Mouse (Mus musculus) forebrain, embryonic 15.5 days (tissue): ENCODE results near the gene Cspg4. TPM values are rescaled to one million over a fixed set of nuclear protein-coding genes. Genes with fewer than 3 reads are reported as not detected.
A peak's percentile ranks its signal among the peaks of the same experiment; 100 is the strongest.

ENCODE experiments used
- ATAC-seq: fragments of 200-750 bp; cut with Nextera tagmentation; replicated peaks from 2 replicates; pipeline ENCODE4 v1.8.0; 2017; ENCODE audit warnings: mild to moderate bottlenecking, moderate TSS enrichment, moderate library complexity
- H3K27ac ChIP-seq: fragments of 300-500 bp; sonication (generic); replicated peaks from 2 replicates; pipeline ENCODE4 v1.5.1; 2015; ENCODE audit warnings: mild to moderate bottlenecking, inconsistent platforms
- H3K27me3 ChIP-seq: fragments of 300-500 bp; sonication (generic); 2 replicates; pipeline ENCODE4 v1.6.1; 2015; ENCODE audit warnings: inconsistent platforms
- H3K36me3 ChIP-seq: fragments of 300-500 bp; sonication (generic); 2 replicates; pipeline ENCODE4 v1.6.1; 2015; ENCODE audit warnings: mild to moderate bottlenecking, inconsistent platforms
- H3K4me1 ChIP-seq: fragments of 300-500 bp; sonication (generic); 2 replicates; pipeline ENCODE4 v1.6.1; 2015; ENCODE audit warnings: inconsistent platforms
- H3K4me2 ChIP-seq: fragments of 300-500 bp; sonication (generic); replicated peaks from 2 replicates; pipeline ENCODE4 v1.6.1; 2015; ENCODE audit warnings: mild to moderate bottlenecking, inconsistent platforms
- H3K4me3 ChIP-seq: fragments of 300-500 bp; sonication (generic); 2 replicates; pipeline ENCODE4 v1.5.1; 2015; ENCODE audit warnings: mild to moderate bottlenecking, inconsistent platforms
- H3K9ac ChIP-seq: fragments of 300-500 bp; sonication (generic); replicated peaks from 2 replicates; pipeline ENCODE4 v1.6.1; 2015; ENCODE audit warnings: mild to moderate bottlenecking, inconsistent platforms
- H3K9me3 ChIP-seq: fragments of 300-500 bp; sonication (generic); 2 replicates; pipeline ENCODE4 v1.6.1; 2016; ENCODE audit warnings: inconsistent platforms
- WGBS: fragments of 180-500 bp; shearing (Covaris S2); methylation state at CpG from one replicate; pipeline ENCODE4 v1.1.7; 2015; ENCODE audit warnings: mixed read lengths; 5-methylcytosine and 5-hydroxymethylcytosine counted together
- polyA plus RNA-seq: library from polyadenylated mRNA; unstranded; fragments of >200 nt; fragmentation: Nextera tagmentation; extraction: Ambion mirVana; gene quantifications from 2 replicates; pipeline ENCODE4 v1.2.1, GENCODE M21; 2015

Gene Cspg4
- polyA plus RNA-seq, 1 experiment from 2014 or later = 5.1 TPM

GRCm38 (mm10) chr9:56917131-56917530, 52.3 kb downstream of the Cspg4 start:
- WGBS = 78% methylated on average over 2 of the region's 2 CpGs
- H3K4me1 ChIP-seq = no peaks in the 10 kb centered on the region
- ATAC-seq = no peak
- no peaks in the 10 kb centered on the region for H3K9me3 ChIP-seq
- H3K4me2 ChIP-seq = no peak overlapping the region
- H3K27ac ChIP-seq = no peak overlapping the region
- no peak overlapping the region for H3K9ac ChIP-seq
- no peak overlapping the region for H3K4me3 ChIP-seq
- no peaks in the 10 kb centered on the region for H3K27me3 ChIP-seq
- no peaks in the 10 kb centered on the region for H3K36me3 ChIP-seq

DNA sequence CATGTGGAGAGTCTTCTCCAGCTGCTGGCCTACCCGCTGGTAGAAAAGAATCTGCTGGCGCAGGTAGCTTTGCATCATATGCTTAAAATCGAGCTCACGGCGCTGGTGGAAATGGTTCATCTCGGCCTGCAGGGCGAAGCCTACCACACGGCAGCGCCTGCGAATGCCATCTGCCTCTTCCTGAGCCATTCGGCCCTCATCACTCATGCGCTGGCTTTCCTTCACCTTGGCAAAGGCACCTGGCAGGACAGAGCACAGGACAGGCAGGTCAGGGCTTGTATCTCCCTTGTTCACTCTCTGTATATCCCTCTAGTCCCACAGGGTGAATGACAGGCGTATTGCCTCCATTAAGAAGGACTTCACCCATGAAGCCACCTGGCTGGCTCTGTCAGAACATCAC, 53.6 kb downstream of the Cspg4 start:
- peaks cover 3% of the 10 kb centered on the region; the same call in 1 of the 2 replicates for H3K4me1 ChIP-seq
- no peak overlapping the region for H3K4me2 ChIP-seq
- ATAC-seq = no peak
- H3K27ac ChIP-seq = no peak overlapping the region
- H3K36me3 ChIP-seq = 0 out of 2 replicates have a peak, but pooled peaks cover 2% of the 10 kb centered on the region
- H3K27me3 ChIP-seq = no peaks in the 10 kb centered on the region
- 97% methylated on average over 13 of the region's 13 CpGs for WGBS
- no peak overlapping the region for H3K4me3 ChIP-seq
- H3K9ac ChIP-seq = no peak overlapping the region
- H3K9me3 ChIP-seq = no peaks in the 10 kb centered on the region

DNA sequence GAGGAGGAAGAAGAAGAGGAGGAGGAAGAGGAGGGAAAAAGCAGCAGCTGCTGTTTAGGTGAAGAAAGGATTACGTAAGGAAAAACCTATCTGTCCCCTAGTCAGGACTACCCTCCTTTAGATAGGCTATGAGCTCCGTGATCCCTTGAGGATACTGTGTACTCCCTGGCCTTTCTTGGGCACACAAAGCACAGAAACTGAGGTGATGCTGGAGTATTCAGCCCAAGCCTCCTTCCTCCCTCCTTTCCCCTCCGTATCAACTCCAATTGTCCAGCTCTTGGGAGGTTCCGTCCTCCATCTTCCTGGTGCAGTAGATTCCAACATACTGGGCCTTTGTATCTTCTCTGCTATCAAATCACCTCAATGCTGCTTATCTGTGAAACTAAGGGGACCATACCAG, 57.9 kb downstream of the Cspg4 start:
- Histone ChIP-seq H3K9ac (no peak overlapping the region), H3K27ac (no peak overlapping the region), H3K36me3 (0 out of 2 replicates have a peak, but pooled peaks cover 2% of the 10 kb centered on the region), H3K4me3 (no peak overlapping the region), H3K9me3 (no peaks in the 10 kb centered on the region), H3K4me2 (no peak overlapping the region), H3K4me1 (peaks cover 31% of the 10 kb centered on the region), H3K27me3 (no peaks in the 10 kb centered on the region)
- WGBS = 87% methylated on average over 4 of the region's 4 CpGs
- no peak for ATAC-seq

DNA sequence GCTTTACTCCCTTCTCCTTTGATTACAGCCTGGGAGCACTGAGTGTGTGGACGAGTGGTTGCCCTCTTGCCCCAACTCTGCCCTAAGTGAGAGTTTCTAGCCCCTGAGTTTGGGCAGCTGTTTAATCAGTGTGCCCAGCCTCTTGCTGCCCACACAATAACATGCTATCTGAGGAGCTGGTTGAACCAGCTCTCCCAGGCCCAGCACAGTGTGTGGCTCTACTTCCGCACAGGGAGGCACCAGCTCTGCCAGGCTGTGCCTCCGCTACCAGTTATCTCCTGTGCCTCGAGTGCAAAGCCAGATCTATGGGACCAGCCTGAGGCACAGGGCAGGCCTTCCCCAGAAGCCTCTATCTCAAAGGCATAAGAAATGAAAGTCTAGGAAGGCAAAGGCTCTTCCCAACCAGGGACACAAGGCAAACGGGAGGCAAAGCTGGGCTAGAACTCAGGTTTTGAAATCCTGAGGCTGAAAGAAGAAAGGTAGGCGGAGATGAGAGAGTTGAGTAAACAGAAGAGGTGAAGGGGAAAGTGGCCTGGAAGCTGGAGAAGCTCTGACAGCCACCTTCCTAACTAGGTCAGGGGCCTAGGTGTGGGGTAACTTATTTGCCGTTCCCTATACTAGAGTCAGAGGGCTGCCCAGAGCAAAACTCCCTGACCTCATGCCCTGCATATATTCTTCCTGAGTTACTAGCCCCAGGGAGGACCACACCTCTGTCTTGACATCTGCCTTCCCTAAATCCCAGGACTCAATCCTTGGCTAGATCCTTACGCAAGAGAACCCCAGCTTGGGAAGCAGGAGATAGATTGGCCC, 59.2 kb downstream of the Cspg4 start:
- no peak overlapping the region for H3K4me3 ChIP-seq
- peaks cover 38% of the 10 kb centered on the region for H3K4me1 ChIP-seq
- no peak overlapping the region for H3K27ac ChIP-seq
- no peak for ATAC-seq
- 77% methylated on average over 8 of the region's 8 CpGs for WGBS
- 0 out of 2 replicates have a peak, but pooled peaks cover 2% of the 10 kb centered on the region for H3K36me3 ChIP-seq
- peak overlapping the region; percentile 22 for H3K4me2 ChIP-seq
- H3K9ac ChIP-seq = 0 out of 2 replicates have a peak overlapping the region, but pooled peaks have one; percentile 5
- no peaks in the 10 kb centered on the region for H3K9me3 ChIP-seq
- H3K27me3 ChIP-seq = no peaks in the 10 kb centered on the region

DNA sequence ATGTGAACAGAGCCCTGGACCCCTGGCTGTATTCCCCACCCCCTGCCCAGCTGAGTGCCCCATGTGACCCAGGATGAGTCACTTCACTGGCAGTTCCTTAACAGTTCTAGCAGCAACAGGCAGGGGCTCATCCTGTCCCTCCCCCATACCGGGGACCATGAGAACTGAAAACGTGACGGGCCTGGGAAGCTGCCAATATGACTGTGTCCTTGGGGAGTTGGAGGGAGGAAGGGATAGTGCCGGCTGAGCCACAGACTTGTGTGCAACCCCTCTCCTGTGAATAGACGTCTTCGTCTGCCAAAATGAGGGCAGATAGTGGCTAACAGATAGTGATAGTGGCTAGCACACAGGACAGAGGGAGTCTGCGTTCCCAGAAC, 59.8 kb downstream of the Cspg4 start:
- H3K9me3 ChIP-seq = no peaks in the 10 kb centered on the region
- H3K36me3 ChIP-seq = 0 out of 2 replicates have a peak, but pooled peaks cover 2% of the 10 kb centered on the region
- H3K27me3 ChIP-seq = no peaks in the 10 kb centered on the region
- H3K4me1 ChIP-seq = peaks cover 38% of the 10 kb centered on the region
- no peak overlapping the region for H3K9ac ChIP-seq
- no peak for ATAC-seq
- H3K4me3 ChIP-seq = no peak overlapping the region
- WGBS = 35% methylated on average over 7 of the region's 7 CpGs
- no peak overlapping the region for H3K27ac ChIP-seq
- peak overlapping the region; percentile 22 for H3K4me2 ChIP-seq

DNA sequence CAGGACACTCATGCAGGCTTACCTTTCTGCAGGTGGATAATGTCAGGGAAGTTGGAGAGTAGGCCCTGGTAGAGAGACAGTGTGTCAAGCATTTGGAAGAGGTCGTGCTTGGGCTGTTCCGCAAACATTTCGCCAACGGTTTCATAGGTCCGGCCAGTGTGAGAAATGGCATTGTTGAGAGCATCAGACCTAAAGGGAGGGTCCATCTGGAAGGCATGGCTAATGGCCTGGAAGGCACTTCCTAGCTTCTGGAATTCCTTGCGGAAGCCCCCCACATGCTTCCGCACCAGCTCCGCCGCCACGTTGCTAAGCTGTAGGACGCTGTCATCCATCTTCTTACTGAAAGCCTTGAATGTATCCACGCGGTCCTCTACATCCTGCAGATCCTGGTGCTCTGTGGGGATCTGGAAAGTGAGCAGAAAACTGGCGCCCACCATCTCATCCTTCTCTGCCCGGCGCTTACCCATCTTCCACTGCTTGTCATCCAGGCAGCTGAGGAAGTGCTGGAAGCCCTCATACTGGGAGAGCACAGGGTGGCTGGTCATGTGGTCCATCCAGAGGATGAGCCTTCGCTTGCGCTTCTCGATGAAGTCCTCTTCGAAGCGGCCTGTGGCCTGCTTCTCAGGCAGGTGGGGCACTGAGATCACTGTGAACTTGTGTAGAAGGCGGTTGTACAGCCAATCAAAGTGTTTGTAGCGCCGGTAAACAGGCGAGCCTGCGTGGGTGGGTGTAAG, 60.6 kb downstream of the Cspg4 start:
- peaks cover 38% of the 10 kb centered on the region for H3K4me1 ChIP-seq
- 90% methylated on average over 26 of the region's 26 CpGs for WGBS

DNA sequence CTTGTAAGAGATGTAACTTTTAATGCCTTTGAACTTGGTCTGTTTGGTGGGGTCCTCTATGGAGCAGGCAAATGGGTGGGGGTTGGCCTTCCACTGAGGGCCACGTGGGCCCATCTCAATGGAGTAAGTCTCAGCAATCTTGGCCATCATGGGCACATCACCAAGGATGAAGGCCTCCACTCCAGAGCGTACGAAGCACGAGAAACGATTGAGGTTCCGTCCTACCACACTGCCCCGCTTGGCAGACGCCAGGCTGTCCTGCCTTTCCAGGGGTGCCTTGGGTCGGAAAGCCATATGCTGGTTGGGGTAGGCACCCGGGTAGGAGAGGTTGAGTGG, 61.2 kb downstream of the Cspg4 start:
- WGBS = 97% methylated on average over 10 of the region's 10 CpGs
- Histone ChIP-seq H3K9ac (no peak overlapping the region), H3K27me3 (peaks cover 3% of the 10 kb centered on the region; the same call in 1 of the 2 replicates), H3K4me3 (no peak overlapping the region), H3K27ac (no peak overlapping the region), H3K4me1 (peaks cover 38% of the 10 kb centered on the region), H3K36me3 (0 out of 2 replicates have a peak, but pooled peaks cover 2% of the 10 kb centered on the region), H3K9me3 (no peaks in the 10 kb centered on the region), H3K4me2 (no peak overlapping the region)
- ATAC-seq = no peak

More for the DNA sequence above, 60.6 kb downstream of the Cspg4 start:
- no peak overlapping the region for H3K9ac ChIP-seq
- no peaks in the 10 kb centered on the region for H3K9me3 ChIP-seq
- H3K4me2 ChIP-seq = 0 out of 2 replicates have a peak overlapping the region, but pooled peaks have one; percentile 22
- peaks cover 3% of the 10 kb centered on the region; the same call in 1 of the 2 replicates for H3K27me3 ChIP-seq
- no peak overlapping the region for H3K4me3 ChIP-seq
- 0 out of 2 replicates have a peak, but pooled peaks cover 2% of the 10 kb centered on the region for H3K36me3 ChIP-seq
- no peak for ATAC-seq
- no peak overlapping the region for H3K27ac ChIP-seq

- no peak for ATAC-seq
- Histone ChIP-seq H3K27ac (no peak overlapping the region), H3K4me2 (peak overlapping the region; percentile 89), H3K27me3 (peaks cover 3% of the 10 kb centered on the region; the same call in 1 of the 2 replicates), H3K4me1 (peaks cover 38% of the 10 kb centered on the region), H3K4me3 (0 out of 2 replicates have a peak overlapping the region, but pooled peaks have one; percentile 58), H3K36me3 (0 out of 2 replicates have a peak, but pooled peaks cover 2% of the 10 kb centered on the region), H3K9me3 (no peaks in the 10 kb centered on the region), H3K9ac (no peak overlapping the region)
- WGBS = 89% methylated on average over 10 of the region's 10 CpGs
Observed at GRCm38 (mm10) chr9:56926387-56926786, 61.6 kb downstream of the Cspg4 start.

DNA sequence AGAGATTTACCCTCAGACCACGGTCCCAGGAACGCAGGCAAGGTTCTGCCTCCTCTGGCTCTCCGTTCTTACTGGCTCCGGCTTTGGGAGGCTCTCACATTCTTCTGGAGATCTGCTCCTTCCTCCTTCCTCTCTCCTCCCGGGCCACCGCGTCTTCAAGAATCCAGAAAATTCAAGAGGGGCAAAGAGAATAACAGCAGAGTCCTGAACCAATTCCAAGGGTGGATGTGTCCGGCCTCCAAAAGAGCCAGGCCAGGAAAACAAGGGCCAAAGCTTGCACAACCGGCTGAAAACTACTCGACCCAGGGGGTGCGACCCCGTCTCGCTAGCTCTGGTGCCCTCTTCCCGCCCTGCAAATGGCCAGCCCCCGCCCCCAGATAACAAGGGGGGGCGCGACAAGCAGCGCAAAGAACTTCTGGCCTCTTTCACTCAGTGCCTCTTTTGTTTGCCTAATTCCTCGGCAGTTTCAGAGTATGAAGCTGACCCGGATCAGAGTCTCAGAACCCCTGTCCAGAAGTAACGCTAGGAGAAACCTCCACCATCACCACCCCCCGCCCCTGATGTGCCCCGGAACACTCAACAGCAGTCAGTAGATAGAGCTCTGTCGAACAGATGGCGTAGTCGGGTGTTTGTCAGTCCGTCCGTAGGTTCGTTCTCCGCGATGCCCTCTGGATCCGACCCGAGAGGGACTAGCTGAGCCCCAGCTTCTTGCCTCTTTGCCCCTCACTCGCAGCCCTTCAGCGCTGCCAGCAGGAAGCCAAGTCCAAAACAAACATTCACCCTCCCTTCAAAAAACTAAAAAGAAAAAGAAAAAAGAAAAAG, 62.6 kb downstream of the Cspg4 start:
- peak; percentile 53 for ATAC-seq
- no peaks in the 10 kb centered on the region for H3K36me3 ChIP-seq
- WGBS = under 1% methylated on average over 35 of the region's 35 CpGs
- peak overlapping the region; percentile 58 for H3K4me3 ChIP-seq
- H3K27ac ChIP-seq = peak overlapping the region; percentile 73
- H3K9me3 ChIP-seq = no peaks in the 10 kb centered on the region
- H3K4me1 ChIP-seq = peaks cover 38% of the 10 kb centered on the region
- peak overlapping the region; percentile 59 for H3K9ac ChIP-seq
- peak overlapping the region; percentile 89 for H3K4me2 ChIP-seq
- peaks cover 3% of the 10 kb centered on the region; the same call in 1 of the 2 replicates for H3K27me3 ChIP-seq

GRCm38 (mm10) chr9:56928041-56928811, 63.4 kb downstream of the Cspg4 start, which contains the start of gene Snx33:
Gene Snx33 (minus strand): TSS chr9:56928371.
- H3K27me3 ChIP-seq = peaks cover 3% of the 10 kb centered on the region; the same call in 1 of the 2 replicates
- under 1% methylated on average over 49 of the region's 50 CpGs for WGBS
- peak within 1 kb of the TSS; percentile 89 for H3K4me2 ChIP-seq
- H3K9ac ChIP-seq = peak within 1 kb of the TSS; percentile 59
- no peaks in the 10 kb centered on the region for H3K9me3 ChIP-seq
- peaks cover 38% of the 10 kb centered on the region for H3K4me1 ChIP-seq
- peak; percentile 84 for ATAC-seq
- H3K36me3 ChIP-seq = no peaks in the 10 kb centered on the region
- H3K4me3 ChIP-seq = peak within 1 kb of the TSS; percentile 58
- peak within 1 kb of the TSS; percentile 73 for H3K27ac ChIP-seq

DNA sequence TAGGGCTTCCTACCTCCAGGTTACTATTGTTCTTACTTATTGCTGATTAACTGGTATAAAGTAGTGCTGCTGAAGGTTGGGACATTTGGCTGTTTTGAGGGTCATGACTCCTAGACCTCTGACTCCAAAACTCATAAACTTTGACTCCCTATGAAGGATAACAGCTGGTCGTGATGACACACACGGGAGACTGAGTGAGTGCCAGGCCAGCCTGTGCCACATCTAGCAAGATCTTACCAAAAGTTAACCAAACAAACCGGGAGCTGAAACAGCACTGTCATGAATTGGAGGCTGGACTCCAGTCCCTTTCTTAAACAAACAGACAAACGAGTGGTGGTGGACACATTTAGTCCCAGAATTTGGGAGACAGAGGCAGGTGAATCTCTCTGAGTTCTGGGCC, 64.7 kb downstream of the Cspg4 start:
- ATAC-seq = no peak
- no peak overlapping the region for H3K4me2 ChIP-seq
- peaks cover 26% of the 10 kb centered on the region for H3K4me1 ChIP-seq
- no peak overlapping the region for H3K27ac ChIP-seq
- no peak overlapping the region for H3K9ac ChIP-seq
- peaks cover 3% of the 10 kb centered on the region; the same call in 1 of the 2 replicates for H3K27me3 ChIP-seq
- no peaks in the 10 kb centered on the region for H3K9me3 ChIP-seq
- no peaks in the 10 kb centered on the region for H3K36me3 ChIP-seq
- WGBS = 81% methylated on average over 4 of the region's 4 CpGs
- no peak overlapping the region for H3K4me3 ChIP-seq
